16 mouse cellular contexts compared by ENCODE assay signal in the genomic region with DNA sequence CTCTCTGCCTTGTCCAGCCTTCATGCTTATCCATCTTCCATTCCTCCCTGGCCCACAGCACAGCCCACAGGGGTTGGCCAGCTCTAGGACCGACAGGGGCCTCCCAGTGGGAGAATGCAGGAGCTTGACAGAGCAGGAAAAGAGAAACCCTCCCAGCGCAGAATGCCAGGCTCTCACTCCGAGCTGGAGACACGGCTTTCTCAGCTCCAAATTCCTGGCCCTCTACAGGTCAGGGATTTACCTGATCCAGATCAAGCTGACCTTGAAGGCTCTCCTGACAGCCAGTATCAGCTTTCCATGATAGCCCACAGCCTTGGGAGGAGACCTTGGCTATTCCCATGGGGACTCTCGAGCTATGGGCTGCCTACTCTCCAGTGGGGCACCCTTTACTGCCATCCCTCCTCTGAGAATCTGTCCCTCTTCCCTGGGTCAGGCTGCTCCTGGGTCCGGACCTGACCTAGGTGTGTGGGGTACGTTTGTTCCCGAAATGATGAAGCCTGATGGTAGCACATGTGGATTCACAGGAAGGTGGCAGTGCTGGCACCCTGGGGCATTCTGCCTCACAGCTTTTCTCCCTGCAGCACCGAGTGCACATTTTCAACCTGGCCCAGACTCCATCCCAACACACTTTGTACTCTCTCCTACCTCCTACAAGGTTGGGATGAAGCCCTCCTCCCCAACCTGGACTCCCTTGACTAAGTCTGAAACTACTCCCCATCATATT.
DNase-seq lines count a peak whose midpoint lies in the region; ATAC-seq and TF ChIP-seq lines count a peak whose summit lies in the region.
"Had no signal": no experiment of that assay in that cellular context is flagged by ENCODE, and none has a peak within 500 bp of the region (broad histone marks: within the 10 kb centered on the region; RNA-seq: fewer than 3 reads in every experiment).

No protein-coding gene starts in this region.

- 16% methylated on average over 9 of the region's 9 CpGs for WGBS in cerebellum, adult 2 months
- 51% methylated on average over 9 of the region's 9 CpGs for WGBS in hindbrain, embryonic 15.5 days
- WGBS in hindbrain, embryonic 12.5 days, result 53% methylated on average over 9 of the region's 9 CpGs
- 55% methylated on average over 9 of the region's 9 CpGs for WGBS in midbrain, embryonic 16.5 days

- no peaks in the 10 kb centered on the region for H3K27me3 ChIP-seq in cerebellum, adult 2 months (ENCODE audit: control insufficient read depth, insufficient read depth, low read length)
- no peaks in the 10 kb centered on the region; the same call in 1 of the 2 replicates for H3K27me3 ChIP-seq in hindbrain, embryonic 15.5 days
- H3K27me3 ChIP-seq in hindbrain, embryonic 12.5 days, result peaks cover 19% of the 10 kb centered on the region; the same call in 1 of the 2 replicates
- no peaks in the 10 kb centered on the region; the same call in 1 of the 2 replicates for H3K27me3 ChIP-seq in midbrain, embryonic 16.5 days (ENCODE audit: control insufficient read depth, insufficient read depth, low read depth, low read length)
- H3K27me3 ChIP-seq: Patski had no signal

- no peak for TF ChIP-seq POLR2A in cerebellum, adult 2 months (IDR thresholded peaks at IDR 0.05; ENCODE audit: borderline replicate concordance, insufficient read depth, low read length)

- ATAC-seq in cerebellum, adult (ENCODE audit: insufficient number of reproducible peaks, low FRiP score, low TSS enrichment), result no peak; the same call in 1 of the 2 replicates
- ATAC-seq in hindbrain, embryonic 15.5 days (ENCODE audit: low FRiP score, low read depth), result peak; percentile 24; the same call in 1 of the 2 replicates
- ATAC-seq in hindbrain, embryonic 12.5 days (ENCODE audit: low FRiP score), result no peak
- ATAC-seq in midbrain, embryonic 16.5 days, result no peak

- peak overlapping the region; percentile 73 for H3K27ac ChIP-seq in cerebellum, adult 2 months (ENCODE audit: insufficient read depth, low read length)
- H3K27ac ChIP-seq in hindbrain, embryonic 15.5 days (replicated peaks), result peak overlapping the region; percentile 65
- H3K27ac ChIP-seq in hindbrain, embryonic 12.5 days, result no peak overlapping the region
- no peak overlapping the region for H3K27ac ChIP-seq in midbrain, embryonic 16.5 days (ENCODE audit: low read length)
- H3K27ac ChIP-seq: lung, embryonic 15.5 days; stomach, embryonic 15.5 days had no signal

- H3K36me3 ChIP-seq in hindbrain, embryonic 15.5 days, result no peaks in the 10 kb centered on the region
- H3K36me3 ChIP-seq in hindbrain, embryonic 12.5 days, result no peaks in the 10 kb centered on the region
- H3K36me3 ChIP-seq in midbrain, embryonic 16.5 days (ENCODE audit: control insufficient read depth, insufficient read depth, low read length), result no peaks in the 10 kb centered on the region
- H3K36me3 ChIP-seq: lung, embryonic 15.5 days; stomach, embryonic 15.5 days had no signal

- H3K4me3 ChIP-seq in cerebellum, adult 2 months (replicated peaks; ENCODE audit: insufficient read depth, low read depth, low read length), result no peak overlapping the region
- no peak overlapping the region for H3K4me3 ChIP-seq in hindbrain, embryonic 15.5 days
- H3K4me3 ChIP-seq in hindbrain, embryonic 12.5 days, result no peak overlapping the region
- no peak overlapping the region for H3K4me3 ChIP-seq in midbrain, embryonic 16.5 days (ENCODE audit: low read depth, low read length)
- H3K4me3 ChIP-seq: lung, embryonic 15.5 days; myocyte; stomach, embryonic 15.5 days had no signal

- peaks cover 41% of the 10 kb centered on the region for H3K4me1 ChIP-seq in cerebellum, adult 2 months (ENCODE audit: control insufficient read depth, insufficient read depth, low read length)
- peaks cover 32% of the 10 kb centered on the region for H3K4me1 ChIP-seq in hindbrain, embryonic 15.5 days (replicated peaks)
- H3K4me1 ChIP-seq in hindbrain, embryonic 12.5 days, result peaks cover 29% of the 10 kb centered on the region
- H3K4me1 ChIP-seq in midbrain, embryonic 16.5 days (ENCODE audit: control insufficient read depth, insufficient read depth, low read length), result peaks cover 21% of the 10 kb centered on the region

- no peak overlapping the region for H3K9ac ChIP-seq in hindbrain, embryonic 15.5 days
- no peak overlapping the region for H3K9ac ChIP-seq in hindbrain, embryonic 12.5 days
- H3K9ac ChIP-seq in midbrain, embryonic 16.5 days (ENCODE audit: low read depth, low read length), result peak overlapping the region; percentile 36; the same call in 1 of the 2 replicates
- H3K9ac ChIP-seq: lung, embryonic 15.5 days; stomach, embryonic 15.5 days had no signal

- DNase-seq in cerebellum, adult 2 months, result peak; percentile 36 to 46
- peak; percentile 51 to 53 for DNase-seq in cerebellum, postnatal 14 days
- no peak for DNase-seq in thymus, postnatal 4 days
- DNase-seq in ovary, postnatal 14 days (ENCODE audit: low spot score), result no peak
- DNase-seq: heart, adult 11 months; heart, postnatal 14 days; kidney, adult 18-20 months; retina, postnatal 1 day had no signal

- H3K9me3 ChIP-seq in hindbrain, embryonic 15.5 days, result no peaks in the 10 kb centered on the region
- no peaks in the 10 kb centered on the region for H3K9me3 ChIP-seq in hindbrain, embryonic 12.5 days (replicated peaks)
- H3K9me3 ChIP-seq in midbrain, embryonic 16.5 days (replicated peaks; ENCODE audit: control insufficient read depth, low read length, poor library complexity, severe bottlenecking), result no peaks in the 10 kb centered on the region
- H3K9me3 ChIP-seq: lung, embryonic 15.5 days; stomach, embryonic 15.5 days had no signal

- no peak for TF ChIP-seq CTCF in cerebellum, adult 2 months (IDR thresholded peaks at IDR 0.05; ENCODE audit: borderline replicate concordance, insufficient read depth, low read depth, low read length)

- no peak overlapping the region for H3K4me2 ChIP-seq in hindbrain, embryonic 15.5 days
- no peak overlapping the region for H3K4me2 ChIP-seq in hindbrain, embryonic 12.5 days (replicated peaks)
- H3K4me2 ChIP-seq in midbrain, embryonic 16.5 days (ENCODE audit: low read length), result no peak overlapping the region
- H3K4me2 ChIP-seq: lung, embryonic 15.5 days; stomach, embryonic 15.5 days had no signal

Comparison
In these comparisons a context has a peak if more than half of its experiments do, and no peak if none do; other contexts are left out.
1. H3K27ac ChIP-seq: peak in cerebellum, adult 2 months (single experiment) and hindbrain, embryonic 15.5 days (single experiment); none in hindbrain, embryonic 12.5 days (single experiment) and midbrain, embryonic 16.5 days (single experiment).
2. DNase-seq: peak in cerebellum, adult 2 months (2 of 2) and cerebellum, postnatal 14 days (2 of 2); none in thymus, postnatal 4 days (single experiment) and ovary, postnatal 14 days (single experiment).